Mouse (Mus musculus) monocyte, adult 2 months (primary cell): ENCODE results near the gene Crb1.
"Not testable (repeated sequence)": the region's sequence is repeated elsewhere in the genome, so short reads cannot be mapped to it uniquely, and the experiment has no call there.

Experiments
- DNase-seq, 2 experiments: peaks; one replicate each; pipeline ENCODE4 v3.0.0; 2022; ENCODE audit warnings: low spot score in 2 of 2, low read depth in 1 of 2

The Crb1 gene

DNA sequence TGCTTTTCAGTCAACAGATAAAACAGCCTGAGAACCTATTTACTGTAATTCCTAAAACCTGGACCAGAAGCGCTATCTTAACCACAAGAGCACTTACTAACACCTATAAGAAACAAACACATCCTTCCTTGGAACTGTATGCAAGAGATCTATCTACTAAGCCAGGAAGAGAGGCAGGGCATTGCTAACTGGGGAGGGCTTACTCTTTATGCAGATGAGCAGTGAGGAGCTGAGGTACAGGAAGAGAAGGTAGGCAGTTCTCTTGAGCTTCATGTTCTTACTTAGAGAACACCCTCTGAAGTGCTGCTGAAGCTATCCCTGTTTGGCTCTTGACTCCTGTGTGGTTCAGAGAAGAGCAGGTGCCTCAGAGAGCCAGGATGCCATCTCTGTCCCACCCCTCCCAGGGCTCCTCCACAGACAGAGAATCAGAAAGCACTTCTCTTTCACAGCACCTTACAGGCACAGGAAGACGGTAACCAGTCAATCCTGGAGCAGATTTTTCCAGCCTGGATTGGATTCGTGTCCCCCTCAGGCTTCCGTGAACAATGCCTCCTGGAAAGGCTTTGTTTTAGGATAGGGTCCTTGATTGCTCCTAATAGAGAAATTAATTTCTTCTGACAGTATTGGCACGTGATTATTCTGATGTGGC lies at the start of gene Crb1:
TSS of gene Crb1 (minus strand) at position 463 of the 649 bp plus-strand sequence.
- DNase-seq, result no peak

DNA sequence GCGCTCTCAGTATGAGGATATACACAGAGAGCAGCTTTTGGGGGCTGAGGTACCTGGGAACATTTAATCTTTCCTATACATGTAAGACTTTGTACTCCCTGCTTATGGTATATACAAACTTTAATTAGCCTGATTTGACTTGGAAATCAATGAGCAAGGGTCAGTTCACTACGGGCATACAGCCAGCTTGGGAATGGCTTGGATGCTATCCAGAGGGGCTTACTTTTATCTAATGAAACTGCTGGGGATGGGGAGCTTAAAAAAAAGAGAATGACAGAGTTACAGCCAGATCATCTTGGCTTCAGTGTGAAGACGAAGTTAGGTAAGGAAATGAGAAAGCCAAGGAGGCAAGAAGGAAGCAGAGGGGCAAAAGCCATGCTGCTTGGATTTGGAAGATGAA lies 48.1 kb upstream of the Crb1 start:
- DNase-seq, result no peak

DNA sequence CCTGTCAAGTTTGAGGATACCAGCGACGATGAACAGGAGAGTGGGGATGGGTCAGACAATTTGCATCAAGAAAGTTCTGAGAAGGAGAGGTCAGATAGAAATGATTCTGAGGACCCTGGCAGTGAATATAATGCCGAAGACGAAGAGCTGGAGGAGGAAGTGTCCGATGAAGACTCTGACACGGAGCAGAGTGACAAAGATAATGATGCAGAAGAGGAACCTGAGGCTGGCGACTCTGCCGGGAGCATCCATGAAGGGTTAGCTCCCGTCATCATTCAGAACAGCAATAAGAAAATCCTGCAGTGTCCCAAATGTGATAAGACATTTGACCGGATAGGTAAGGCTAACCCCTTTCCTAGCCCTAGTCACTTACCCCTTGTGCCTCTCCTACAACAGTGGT lies 47.0 kb upstream of the Crb1 start:
- DNase-seq, result no peak

DNA sequence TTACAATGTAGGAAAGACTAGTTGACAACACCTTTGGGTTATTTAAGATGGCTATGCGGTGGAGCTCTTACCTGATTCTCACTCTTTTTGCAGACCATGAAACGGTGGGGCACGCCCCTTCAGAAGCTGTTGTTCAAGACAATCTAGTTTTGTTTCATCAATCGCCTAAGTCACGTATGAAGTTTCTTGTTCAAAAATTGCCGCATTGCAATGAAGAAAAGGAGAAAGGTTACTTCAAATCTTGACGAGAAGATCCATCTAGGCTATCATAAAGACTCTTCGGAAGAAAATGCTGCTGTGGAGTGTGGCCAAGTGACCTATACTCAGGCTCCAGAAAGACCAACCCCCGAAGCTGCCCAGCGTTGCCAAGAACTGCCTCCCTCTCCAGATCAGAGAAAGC lies 46.0 kb upstream of the Crb1 start:
- no peak for DNase-seq

DNA sequence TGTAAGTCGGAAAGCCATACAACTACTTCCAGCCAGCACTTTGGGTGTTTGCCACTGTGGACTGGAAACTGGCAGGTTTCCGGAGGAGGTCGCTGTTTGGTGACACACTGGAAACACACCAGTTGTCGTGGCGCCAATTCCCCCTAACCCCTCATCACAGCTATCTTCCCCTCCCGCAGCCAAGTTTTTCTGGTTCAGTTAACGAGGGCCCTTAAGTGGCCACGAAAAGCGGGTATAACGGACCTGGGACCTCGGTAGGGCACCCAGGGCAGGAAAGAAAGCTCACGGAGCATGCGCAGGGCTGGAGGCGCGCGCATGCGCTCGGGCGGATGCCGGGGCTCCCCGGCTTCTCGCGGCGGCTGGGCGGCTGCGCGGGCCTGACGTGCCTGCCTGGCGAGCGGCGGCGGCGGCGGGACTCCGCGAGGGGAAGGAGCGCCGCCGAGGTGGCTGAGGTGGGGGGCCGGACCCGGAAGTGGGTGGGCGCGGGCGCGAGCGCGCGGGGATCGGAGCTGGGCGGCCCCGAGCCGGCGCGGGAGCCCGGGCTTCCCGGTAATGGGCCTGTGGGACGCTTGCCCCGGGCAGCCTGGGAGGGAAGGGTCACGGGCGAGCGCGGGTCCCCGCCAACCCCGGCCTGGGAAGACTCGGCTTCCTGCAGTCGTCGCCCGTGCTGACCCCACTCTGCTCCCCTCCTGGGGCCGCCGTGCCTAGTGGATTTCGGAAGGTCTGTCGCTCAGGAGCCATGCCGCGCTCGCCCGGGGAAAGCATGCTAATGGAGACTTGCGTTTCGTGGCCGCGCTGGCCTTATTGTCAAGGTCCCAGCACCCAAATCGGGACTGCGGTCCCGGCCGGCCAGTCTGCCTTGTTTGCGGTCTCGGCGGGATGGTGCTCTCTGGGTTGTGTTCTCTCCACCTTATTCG lies 45.2 kb upstream of the Crb1 start, which contains the start of gene Zbtb41:
TSS of gene Zbtb41 (plus strand) at position 414 of the 917 bp plus-strand sequence.
- peak; percentile 67 to 82 for DNase-seq

DNA sequence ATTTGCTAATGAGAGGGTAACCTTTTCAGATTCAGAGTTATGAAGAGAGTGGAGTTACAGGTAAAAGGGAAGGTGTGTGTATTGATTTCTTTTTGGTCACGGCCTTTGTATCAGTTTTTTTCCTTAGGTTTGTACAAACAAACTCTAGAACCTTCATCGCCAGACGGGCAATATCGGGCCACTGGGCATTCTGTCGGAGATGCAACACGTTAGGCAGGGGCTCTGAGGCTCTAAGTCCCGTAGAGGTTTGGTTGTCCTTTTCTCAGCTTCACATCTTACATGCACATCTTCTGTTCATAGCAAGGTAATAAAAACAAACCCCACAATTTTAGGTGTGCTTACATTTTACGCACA lies 44.6 kb upstream of the Crb1 start:
- DNase-seq, result no peak

DNA sequence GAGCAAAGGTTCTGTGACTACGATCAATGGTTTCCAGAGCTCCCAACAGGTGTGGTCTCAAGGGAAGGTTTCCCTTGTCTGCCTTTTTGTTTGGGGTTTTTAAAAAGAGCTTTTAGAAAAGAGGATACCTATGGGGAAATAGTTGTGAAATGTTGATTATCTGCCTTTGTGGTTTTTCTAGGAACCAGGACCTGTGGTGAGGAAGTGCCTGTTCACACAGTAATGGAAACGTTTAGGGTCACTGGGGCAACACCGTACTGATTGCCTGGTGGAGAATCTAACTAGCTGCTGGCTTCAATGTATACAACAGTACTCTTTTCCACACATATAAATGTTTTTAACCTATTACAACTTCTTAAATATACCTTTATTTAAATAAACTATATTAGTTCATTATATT lies 36.6 kb upstream of the Crb1 start:
- no peak for DNase-seq

DNA sequence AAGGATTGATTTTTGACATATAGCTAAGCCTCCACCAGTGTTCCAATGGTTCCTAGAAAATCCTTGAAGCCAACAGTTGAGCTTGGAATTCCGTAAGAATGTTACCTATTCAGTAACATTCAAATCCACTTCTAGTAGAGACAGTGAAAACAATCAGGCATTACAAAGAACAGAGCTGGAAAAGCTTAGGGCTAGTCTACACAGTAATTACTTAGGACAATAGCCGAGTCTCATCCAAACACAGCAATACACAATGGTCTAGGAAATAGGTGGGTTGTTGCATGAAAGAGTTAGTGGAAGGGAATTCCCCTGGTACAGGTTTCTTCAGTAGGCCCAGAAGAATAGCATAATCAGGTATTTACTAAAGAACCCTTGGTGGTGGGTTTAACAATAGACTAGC lies 35.5 kb upstream of the Crb1 start:
- not testable (repeated sequence) for DNase-seq

DNA sequence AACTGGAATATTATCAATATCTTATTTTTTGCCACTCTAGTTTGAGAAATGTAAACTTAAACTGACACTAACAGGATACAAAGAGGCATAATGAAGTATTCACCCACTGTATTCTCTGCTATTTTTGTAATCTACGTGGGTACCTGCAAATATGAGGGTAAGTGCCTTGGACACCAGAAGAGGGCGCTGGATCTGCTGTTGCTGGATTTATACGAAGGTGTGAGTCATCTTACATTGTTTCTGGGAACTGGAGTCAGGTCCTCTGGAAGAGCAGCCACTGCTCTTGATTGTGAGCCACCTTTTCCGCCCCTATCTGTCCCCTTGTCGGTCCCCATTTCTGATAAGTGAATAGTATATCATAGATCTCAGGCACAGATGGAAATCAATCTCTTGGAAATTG lies 30.8 kb upstream of the Crb1 start:
- no peak for DNase-seq

DNA sequence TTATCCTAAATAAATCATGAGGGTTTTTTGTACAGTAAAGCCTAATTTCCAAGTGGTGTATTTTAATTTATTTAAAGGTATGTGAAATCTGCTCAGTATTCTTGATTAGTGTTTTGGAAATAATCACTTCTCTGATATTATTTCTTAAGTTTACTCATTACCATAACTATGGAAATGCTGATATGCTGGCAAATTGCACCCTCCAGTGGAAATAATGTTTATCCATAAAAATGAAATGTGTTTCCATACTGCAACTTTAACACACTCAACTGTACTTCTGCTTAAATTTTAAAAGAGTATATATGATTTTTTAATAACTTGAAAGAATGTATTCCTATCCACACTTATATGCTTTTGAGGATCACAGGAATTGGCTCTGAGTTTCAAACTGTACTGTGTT lies 28.9 kb upstream of the Crb1 start:
- DNase-seq, result no peak

DNA sequence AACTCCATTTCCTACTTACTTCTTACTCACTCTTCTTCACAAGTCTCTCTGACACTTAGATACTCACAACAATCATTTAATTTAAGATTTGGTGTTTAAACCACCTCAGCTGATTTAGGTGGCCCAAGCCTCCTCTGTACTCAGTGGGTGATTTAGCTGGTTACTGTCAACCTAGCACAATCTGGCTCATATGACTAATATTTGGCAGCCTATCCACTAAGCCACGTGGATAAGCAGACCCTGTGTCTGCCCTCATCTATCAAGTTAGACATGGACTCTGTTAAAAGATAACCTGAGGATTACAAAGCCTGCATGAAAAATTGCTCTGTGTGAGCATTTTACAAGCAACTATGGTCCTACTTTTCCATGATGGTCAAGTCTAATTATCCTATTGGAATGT lies 19.7 kb upstream of the Crb1 start:
- no peak for DNase-seq

DNA sequence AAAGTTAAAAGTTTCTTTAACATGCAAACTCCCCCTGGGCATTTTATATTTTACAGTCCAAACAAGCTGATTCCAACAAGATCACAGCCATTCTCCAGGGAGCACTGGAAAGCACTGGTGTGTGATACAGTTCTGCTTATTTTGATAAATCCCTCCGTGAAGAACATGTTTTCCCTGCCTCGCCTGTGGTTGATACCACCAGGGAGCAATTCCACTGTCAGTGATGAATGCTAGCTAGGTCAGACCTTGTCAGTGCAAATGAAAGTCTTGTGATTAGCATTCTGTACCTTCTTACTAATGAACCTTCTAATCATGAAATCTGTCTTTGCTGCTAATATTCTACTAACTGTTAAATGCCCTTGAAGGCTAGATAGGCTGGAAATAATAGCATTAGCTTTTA lies 14.8 kb upstream of the Crb1 start:
- no peak for DNase-seq

DNA sequence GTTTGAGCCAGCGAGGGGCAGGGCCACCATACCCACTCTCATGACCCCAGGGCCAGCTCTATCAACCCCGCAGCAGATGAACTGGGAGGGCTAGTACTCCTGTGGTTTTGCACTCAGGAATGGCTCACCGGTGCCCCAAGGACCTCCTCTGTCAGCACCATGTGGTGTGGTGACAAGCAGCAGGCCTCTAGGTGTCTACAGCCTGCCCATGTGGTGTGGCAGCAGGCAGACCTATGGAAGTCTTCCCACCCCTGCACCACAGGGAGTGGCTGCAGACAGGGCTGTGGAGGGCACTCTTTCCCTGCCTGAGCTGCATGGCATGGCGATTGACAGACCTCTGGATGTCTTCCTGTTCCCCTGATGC lies 2.7 kb upstream of the Crb1 start:
- DNase-seq, result no peak

DNA sequence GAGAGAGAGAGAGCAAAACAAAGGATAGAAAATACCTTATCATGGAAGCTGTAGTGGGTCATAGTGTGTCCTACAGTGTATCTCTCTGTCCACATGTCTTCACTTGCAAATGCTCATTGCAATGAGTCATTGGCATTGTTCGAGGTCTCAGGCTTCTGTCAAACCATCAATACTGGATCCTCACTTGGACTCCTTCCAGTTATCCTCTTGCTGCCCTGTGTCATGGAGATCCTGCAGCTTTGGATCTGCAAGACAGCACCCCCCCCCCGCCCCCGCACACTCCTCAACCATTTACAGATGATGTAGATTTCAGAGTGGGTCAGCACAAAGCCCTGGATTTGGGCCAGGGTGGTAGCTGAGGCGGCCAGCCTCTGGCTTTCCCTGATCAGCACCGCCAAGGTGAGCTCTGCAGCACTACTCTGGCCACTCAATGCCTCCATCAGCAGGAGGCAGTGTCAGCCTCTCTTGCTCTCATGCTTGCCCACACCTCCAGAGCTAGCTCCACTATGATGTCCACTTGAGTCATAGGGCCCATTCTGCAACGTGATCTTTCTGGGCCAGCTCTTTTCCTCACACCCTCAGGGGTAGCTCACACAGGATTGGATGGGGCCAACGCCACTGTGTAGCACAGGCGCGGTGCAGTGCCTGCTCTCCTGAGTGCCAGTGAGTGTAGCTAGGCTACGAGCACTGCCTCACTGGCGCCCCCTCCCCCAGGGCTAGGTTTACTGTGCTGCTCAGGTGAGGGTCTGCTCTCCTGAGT lies 2.1 kb upstream of the Crb1 start:
- no peak for DNase-seq

DNA sequence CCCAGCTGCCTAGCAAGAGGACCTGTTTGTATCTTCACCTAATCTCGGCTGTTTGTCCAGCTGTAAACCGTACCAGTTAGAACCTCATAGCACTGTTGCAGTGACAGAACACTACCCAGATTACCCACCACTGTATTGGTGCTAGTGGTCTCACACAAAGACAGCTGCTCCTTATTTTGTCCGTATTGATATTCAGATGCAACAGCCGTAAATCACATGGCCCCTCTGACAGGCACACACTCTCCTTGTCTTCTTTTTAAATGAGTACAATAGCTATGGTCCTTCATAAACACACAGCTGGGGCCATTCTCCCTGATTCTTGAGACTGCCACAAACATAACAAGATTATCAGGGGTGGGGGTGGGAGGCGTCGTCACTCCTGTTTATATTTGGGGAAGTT lies 1.0 kb downstream of the Crb1 start:
- no peak for DNase-seq

DNA sequence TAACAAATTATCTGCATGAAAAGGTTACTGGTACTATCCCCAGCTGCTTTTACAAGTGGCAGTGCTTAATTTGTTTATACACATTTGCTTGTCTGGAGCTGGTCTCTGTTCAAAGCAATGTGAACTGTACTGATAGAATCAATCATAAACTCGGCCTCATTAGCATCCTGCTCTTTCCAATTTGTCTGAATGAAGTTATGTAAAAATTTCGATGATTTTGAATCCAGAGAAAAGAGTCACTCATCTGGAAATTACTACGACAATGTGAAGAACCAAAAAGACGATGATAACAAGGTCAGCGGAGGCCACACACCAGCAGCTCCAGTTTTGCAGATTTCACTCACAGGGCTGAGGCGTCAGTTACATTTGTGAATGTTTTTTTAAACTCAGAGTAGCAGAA lies 5.6 kb downstream of the Crb1 start:
- DNase-seq, result no peak

DNA sequence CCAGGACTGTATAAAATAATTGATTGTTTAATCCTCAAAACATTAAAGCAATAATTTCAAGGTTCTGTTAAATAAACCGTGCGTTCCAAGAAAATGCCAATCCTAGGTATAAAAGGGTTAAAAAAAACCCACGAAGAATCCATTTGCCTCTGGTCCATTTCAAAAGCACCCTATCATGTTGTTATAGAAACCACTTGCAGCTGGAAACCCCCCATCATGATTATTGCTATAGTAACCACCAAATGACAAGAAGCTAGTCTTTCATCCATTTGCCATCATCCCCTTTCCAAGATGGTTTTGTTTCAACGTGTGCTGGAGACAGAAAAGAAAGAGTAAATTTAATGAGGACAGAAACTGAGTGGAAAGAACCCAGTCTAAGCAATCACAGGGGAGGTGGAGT lies 28.3 kb downstream of the Crb1 start:
- DNase-seq, result no peak

DNA sequence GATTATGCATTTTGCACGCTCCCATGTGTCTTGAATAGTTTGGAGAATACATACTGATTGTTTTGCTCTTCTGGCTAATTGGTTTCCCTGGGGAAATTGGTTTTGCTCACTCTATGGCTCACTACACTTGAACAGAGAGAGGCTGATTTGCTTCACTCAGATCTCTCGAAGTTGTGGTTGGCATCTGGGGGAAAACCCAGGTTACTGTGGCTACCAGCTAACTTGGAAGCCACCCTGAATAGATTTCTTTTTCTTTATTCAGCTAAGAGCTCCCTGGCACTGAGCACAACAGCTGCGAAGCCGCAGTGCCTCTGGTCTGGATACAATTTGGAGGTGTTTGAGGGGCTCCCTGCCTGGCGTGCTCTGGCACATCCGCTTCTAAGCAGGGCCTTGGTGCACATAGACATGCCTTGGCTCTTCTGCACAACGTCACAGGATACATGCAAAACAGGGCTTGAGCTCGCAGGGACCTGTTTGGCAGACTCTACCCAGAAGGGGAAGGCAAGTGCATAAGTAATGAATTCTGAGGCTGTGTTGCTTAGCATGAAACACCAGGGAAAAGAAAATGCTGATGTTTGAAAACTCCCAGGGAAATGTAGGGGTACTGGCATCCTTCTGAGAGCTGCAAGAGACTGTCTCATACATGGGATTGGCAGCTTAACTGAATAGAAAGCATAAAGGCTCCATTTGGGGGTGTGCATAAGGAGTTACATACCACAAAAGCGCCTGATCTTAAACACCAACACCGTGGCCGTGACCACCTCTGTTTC lies 30.1 kb downstream of the Crb1 start:
- no peak for DNase-seq

DNA sequence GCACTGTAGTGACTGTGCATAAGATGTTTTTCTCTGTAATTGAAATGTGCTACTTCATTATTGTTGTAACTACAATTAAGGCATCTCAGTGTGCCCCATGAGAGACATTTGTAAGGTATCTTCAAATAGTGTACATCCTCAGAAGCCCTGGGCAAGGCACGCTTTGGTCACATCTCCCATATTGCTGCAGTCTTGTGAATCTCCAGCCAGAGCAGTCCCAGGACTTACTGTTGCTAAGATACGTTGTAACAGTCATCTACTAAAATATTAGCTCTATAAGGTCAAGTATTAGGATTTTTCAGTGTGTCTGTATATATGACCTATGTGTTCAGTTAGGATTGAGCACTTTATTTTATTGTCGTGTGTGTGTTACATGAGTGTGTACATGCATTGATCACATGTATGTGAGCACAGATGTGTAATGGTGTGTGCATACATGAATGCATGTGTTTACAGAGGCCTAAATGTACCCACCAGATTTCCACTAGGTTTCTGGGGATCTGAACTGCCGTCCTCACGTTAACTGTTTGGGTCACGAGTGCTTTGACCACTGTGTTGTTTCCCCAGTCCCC lies 30.8 kb downstream of the Crb1 start:
- DNase-seq, result no peak

DNA sequence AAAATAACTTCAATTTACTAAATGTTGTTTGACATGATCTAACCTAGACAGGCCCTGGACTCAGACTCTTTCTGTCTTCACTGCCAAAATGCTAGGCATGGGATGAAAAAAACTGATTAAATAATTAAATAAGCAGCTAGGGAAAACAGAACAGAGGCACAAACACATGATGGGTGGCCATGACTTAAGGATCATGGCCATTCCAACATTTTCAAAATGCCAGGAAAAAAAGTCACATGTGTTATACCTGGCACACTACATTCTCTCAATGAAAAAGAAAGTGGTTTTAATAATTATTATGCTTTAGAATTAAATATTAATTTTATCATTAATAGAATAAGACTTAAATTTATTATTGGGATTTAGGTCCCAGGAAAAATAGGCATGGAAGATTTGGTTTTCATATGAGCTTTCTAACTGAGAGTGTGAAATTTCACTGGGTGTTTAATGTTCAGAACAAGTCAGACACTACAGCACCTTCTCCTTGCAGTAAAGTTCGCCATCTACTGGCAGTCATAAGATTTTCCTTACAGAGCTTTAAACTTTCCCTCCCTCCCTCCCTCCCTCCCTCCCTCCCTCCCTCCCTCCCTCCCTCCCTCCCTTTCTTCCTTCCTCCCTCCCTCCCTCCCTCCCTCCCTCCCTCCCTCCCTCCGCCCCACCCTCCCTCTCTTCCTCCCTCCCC lies 36.6 kb downstream of the Crb1 start:
- DNase-seq, result no peak
